Mouse (Mus musculus) lung, embryonic 15.5 days (tissue): ENCODE results near the gene Sept6. TPM values are rescaled to one million over a fixed set of nuclear protein-coding genes. Genes with fewer than 3 reads are reported as not detected.

Experiments
- ATAC-seq: fragments of 200-750 bp; cut with Nextera tagmentation; 2 replicates; pipeline ENCODE4 v1.8.0; 2017; ENCODE audit warnings: moderate number of reproducible peaks, borderline replicate concordance; ENCODE audit not compliant: low FRiP score, low TSS enrichment; ENCODE audit errors: extremely low read depth
- H3K27ac ChIP-seq: fragments of 300-500 bp; sonication (generic); 2 replicates; pipeline ENCODE4 v1.5.1; 2015; ENCODE audit warnings: moderate library complexity, mild to moderate bottlenecking, inconsistent platforms
- H3K27me3 ChIP-seq: fragments of 300-500 bp; sonication (generic); 2 replicates; pipeline ENCODE4 v1.6.1; 2015; ENCODE audit warnings: inconsistent platforms
- H3K36me3 ChIP-seq: fragments of 300-500 bp; sonication (generic); 2 replicates; pipeline ENCODE4 v1.6.1; 2015; ENCODE audit warnings: inconsistent platforms
- H3K4me1 ChIP-seq: fragments of 300-500 bp; sonication (generic); 2 replicates; pipeline ENCODE4 v1.6.1; 2015; ENCODE audit warnings: inconsistent platforms
- H3K4me2 ChIP-seq: fragments of 300-500 bp; sonication (generic); 2 replicates; pipeline ENCODE4 v1.6.1; 2015; ENCODE audit warnings: inconsistent platforms, mild to moderate bottlenecking, moderate library complexity
- H3K4me3 ChIP-seq: fragments of 300-500 bp; sonication (generic); 2 replicates; pipeline ENCODE4 v1.5.1; 2015; ENCODE audit warnings: mild to moderate bottlenecking, inconsistent platforms
- H3K9ac ChIP-seq: fragments of 300-500 bp; sonication (generic); 2 replicates; pipeline ENCODE4 v1.6.1; 2015; ENCODE audit warnings: inconsistent platforms
- H3K9me3 ChIP-seq: fragments of 300-500 bp; sonication (generic); 2 replicates; pipeline ENCODE4 v1.6.1; 2016; ENCODE audit warnings: inconsistent platforms
- WGBS: fragments of 180-500 bp; shearing (Covaris S2); methylation state at CpG from one replicate; pipeline ENCODE4 v1.1.7; 2015; 5-methylcytosine and 5-hydroxymethylcytosine counted together
- polyA plus RNA-seq: library from polyadenylated mRNA; unstranded; fragments of >200 nt; fragmentation: Nextera tagmentation; extraction: Ambion mirVana; gene quantifications from 2 replicates; pipeline ENCODE4 v1.2.1, GENCODE M21; 2015

Sept6 gene
- polyA plus RNA-seq, 1 experiment from 2014 or later: 20.1 TPM

DNA sequence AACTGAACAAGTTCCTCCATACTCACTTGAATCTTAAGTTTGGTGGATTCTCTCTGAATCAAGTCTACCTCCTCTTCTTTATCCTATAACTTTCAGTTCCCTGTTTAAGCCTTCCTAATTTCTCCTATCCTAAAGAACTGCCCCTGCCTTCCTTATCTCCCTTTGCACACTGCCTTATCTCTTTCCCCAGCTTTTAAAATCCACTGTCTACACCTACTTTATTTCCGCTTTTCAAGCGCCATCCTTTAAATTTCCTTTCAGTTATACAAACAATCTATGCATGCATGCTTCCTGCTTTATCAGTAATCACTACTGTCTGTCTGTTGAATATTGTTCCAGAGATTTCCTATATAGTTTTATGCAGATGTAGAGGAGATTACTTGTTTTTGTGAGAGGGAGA is 34.9 kb downstream of the Sept6 start:
- 56% methylated on average over 2 of the region's 2 CpGs for WGBS
- no peak overlapping the region for H3K9ac ChIP-seq
- ATAC-seq: no peak

DNA sequence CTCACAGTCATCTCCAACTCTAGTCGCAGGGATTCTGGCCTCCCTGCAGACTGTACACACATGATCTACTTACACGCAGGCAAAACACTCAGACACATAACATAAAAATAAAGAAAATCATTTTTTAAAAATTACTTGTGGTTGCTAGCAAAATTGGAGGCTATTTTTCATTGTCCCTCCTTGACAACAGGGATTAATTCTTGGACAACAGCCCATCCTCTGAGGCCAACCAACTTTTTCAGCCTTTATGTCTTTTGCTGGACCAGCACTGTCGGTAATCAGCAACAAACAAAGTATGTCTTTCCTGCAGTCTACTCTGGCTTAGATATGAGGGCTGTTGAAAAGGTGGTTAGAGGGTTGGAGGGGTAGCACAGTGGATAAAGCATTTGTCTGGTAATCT is 50.5 kb downstream of the Sept6 start:
- no peaks in the 10 kb centered on the region for H3K36me3 ChIP-seq
- H3K27me3 ChIP-seq: no peaks in the 10 kb centered on the region
- H3K9ac ChIP-seq: no peak overlapping the region
- H3K27ac ChIP-seq: no peak overlapping the region
- 75% methylated on average over 3 of the region's 3 CpGs for WGBS
- no peak overlapping the region for H3K4me3 ChIP-seq
- no peak for ATAC-seq
- no peaks in the 10 kb centered on the region for H3K9me3 ChIP-seq
- H3K4me2 ChIP-seq: no peak overlapping the region
- no peaks in the 10 kb centered on the region for H3K4me1 ChIP-seq

More for the DNA sequence above, 34.9 kb downstream of the Sept6 start:
- no peaks in the 10 kb centered on the region for H3K4me1 ChIP-seq
- H3K36me3 ChIP-seq: no peaks in the 10 kb centered on the region
- H3K27ac ChIP-seq: no peak overlapping the region
- no peak overlapping the region for H3K4me2 ChIP-seq
- H3K9me3 ChIP-seq: no peaks in the 10 kb centered on the region
- no peak overlapping the region for H3K4me3 ChIP-seq
- no peaks in the 10 kb centered on the region for H3K27me3 ChIP-seq

DNA sequence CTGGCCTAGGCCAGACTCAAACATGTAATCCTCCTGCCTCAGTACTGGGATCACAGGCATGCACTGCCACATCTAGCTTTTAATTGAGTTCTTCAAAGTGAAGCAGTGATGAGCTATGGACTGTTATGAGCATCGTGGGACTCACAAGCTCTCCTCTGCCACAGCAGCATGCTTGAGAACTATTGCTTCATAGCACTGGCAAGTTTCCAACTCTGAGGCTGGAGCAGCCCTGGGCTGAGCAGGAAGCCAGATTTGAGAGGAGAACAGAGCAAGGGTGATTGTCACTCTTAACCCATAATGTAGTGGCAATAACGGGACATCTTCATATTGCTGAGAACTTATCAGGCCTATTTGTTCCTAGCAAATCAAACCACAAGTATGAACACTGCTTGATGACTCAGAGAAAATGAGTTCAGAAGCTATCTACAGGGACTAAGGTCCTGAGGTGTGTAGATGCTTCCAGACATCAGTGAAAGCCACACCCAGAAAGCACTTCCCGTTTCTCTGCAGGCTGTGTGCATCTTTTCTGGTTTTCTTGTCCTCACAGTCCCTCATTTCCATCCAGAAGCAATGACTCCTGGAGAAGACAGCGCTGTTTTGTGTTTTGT is 51.7 kb downstream of the Sept6 start:
- Histone ChIP-seq H3K9ac (no peak overlapping the region), H3K4me3 (no peak overlapping the region), H3K4me1 (no peaks in the 10 kb centered on the region), H3K27me3 (no peaks in the 10 kb centered on the region), H3K4me2 (no peak overlapping the region), H3K36me3 (no peaks in the 10 kb centered on the region), H3K27ac (no peak overlapping the region), H3K9me3 (no peaks in the 10 kb centered on the region)
- ATAC-seq: peak; percentile 89
- WGBS: 53% methylated on average over 4 of the region's 4 CpGs

DNA sequence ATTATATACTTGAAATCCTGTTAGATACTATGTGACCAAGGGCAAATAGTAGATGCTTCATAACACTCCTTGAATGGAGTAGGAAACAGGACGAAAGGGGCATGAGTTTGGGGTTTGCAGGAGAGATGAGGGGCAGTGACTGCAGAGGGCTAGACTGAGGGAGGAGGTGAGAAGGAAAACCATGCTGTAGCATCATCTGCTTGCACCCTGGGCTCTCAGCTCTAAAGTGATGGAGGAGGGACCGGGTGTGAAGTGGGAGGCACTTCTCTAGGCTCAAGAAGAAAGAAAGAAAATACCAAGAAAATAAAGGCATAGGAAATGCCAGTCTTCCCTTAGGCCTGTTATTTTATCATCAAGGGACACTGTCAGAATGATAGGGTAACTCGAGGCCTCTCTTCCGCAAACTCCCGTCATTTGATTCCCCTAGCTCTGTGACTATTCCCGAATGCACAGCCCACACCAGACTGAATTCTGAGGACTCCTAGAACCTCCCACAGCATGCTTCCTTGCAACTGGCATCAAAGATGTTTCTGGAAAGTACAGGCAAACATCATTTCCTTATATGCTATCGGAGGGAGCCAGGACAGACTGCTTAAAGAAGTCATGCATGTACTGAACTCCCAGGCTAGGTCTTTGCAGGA is 56.1 kb downstream of the Sept6 start:
- Histone ChIP-seq H3K9me3 (no peaks in the 10 kb centered on the region), H3K36me3 (no peaks in the 10 kb centered on the region), H3K4me3 (no peak overlapping the region), H3K27ac (no peak overlapping the region), H3K9ac (no peak overlapping the region), H3K27me3 (no peaks in the 10 kb centered on the region), H3K4me2 (no peak overlapping the region), H3K4me1 (no peaks in the 10 kb centered on the region)
- ATAC-seq: no peak
- 61% methylated on average over 7 of the region's 7 CpGs for WGBS

DNA sequence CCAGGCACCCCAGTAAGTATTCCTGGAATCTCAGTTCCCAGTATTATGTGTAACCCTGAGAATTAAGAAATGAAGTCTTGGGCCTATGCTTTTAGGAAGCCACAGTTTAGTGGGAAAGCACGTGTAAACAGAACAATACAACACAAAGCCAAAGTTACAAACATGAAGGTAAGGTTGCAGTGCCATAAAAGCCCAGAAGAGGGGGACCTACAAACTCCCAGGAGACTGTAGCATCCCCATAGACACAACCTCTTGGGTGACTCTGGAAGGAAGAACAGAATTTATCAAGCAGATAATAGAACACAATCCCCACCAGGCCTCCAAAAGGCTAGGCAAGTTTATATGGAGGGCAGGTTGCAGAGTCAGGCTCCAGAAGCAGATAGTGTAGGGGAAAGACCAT is 61.0 kb downstream of the Sept6 start:
- Histone ChIP-seq H3K9ac (no peak overlapping the region), H3K4me1 (no peaks in the 10 kb centered on the region), H3K4me3 (no peak overlapping the region), H3K36me3 (no peaks in the 10 kb centered on the region), H3K9me3 (no peaks in the 10 kb centered on the region), H3K4me2 (no peak overlapping the region), H3K27ac (no peak overlapping the region), H3K27me3 (no peaks in the 10 kb centered on the region)
- 48% methylated on average over 1 of the region's 1 CpGs for WGBS
- ATAC-seq: no peak

DNA sequence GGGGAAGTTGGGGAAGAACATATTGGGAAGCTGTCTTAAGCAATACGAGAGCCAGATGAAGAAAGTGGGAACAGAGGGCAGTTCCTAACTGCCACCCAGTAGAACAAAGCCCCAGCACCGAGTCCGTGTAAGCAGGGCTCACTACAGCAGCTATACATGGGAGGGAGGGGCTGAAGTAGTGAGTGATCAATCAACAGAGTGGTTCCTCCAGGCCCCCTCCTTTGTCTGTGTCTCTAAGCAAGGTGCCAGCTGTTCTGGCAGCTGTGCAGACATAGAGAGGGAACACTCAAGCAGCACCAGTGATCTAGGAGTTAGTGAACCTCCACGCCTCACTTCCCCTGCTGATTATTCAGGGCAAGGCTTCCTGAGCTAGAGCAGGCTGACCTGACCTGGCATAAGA is 61.9 kb downstream of the Sept6 start:
- no peak for ATAC-seq
- 75% methylated on average over 4 of the region's 4 CpGs for WGBS
- H3K9me3 ChIP-seq: no peaks in the 10 kb centered on the region
- no peak overlapping the region for H3K4me2 ChIP-seq
- no peak overlapping the region for H3K4me3 ChIP-seq
- no peaks in the 10 kb centered on the region for H3K36me3 ChIP-seq
- H3K27ac ChIP-seq: no peak overlapping the region
- H3K27me3 ChIP-seq: no peaks in the 10 kb centered on the region
- H3K4me1 ChIP-seq: no peaks in the 10 kb centered on the region
- H3K9ac ChIP-seq: no peak overlapping the region

DNA sequence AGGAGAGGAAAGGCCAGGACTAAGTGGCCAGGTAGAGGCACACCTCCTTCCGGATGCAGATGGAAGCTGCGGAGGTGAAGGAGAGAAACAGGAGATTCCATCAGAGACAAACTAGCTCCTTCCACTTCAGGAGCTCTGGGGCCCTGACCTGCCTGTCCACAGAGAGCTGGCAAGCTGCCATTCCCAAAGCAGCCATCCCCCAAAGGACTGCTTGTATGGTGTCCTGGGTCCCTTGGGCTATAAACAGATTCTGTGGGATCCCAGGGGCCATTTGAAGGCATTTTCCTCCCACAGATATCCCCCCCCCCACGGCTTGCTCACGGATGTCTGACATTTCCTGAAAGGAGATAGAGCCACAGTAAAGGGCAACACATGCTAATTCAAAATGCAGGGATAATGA is 62.8 kb downstream of the Sept6 start:
- Histone ChIP-seq H3K27ac (no peak overlapping the region), H3K9ac (no peak overlapping the region), H3K4me3 (no peak overlapping the region), H3K4me1 (no peaks in the 10 kb centered on the region), H3K4me2 (no peak overlapping the region), H3K9me3 (no peaks in the 10 kb centered on the region), H3K36me3 (no peaks in the 10 kb centered on the region), H3K27me3 (no peaks in the 10 kb centered on the region)
- 52% methylated on average over 4 of the region's 4 CpGs for WGBS
- no peak for ATAC-seq

DNA sequence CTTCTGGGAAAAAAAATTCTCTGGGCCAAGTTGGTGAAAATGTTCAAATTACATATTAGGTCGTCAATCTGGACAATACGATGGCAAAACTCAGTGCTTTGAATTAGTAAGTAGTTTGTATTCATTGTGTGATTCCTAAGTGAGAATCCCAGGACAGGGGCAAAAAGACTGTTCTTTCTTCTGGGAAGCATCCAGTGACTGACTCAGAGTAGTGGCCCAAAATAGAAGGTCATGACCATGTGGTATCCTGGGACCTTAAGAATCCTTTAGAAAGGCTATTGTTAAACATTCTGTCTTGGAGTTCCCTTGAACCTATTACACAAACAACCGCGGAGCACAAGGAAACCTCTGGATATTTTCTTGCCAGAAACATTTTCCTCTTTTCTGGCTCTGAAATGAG is 70.2 kb downstream of the Sept6 start:
- Histone ChIP-seq H3K9me3 (no peaks in the 10 kb centered on the region), H3K36me3 (no peaks in the 10 kb centered on the region), H3K4me2 (no peak overlapping the region), H3K27me3 (no peaks in the 10 kb centered on the region), H3K4me1 (no peaks in the 10 kb centered on the region), H3K4me3 (no peak overlapping the region), H3K27ac (no peak overlapping the region), H3K9ac (no peak overlapping the region)
- ATAC-seq: no peak
- WGBS: 85% methylated on average over 4 of the region's 4 CpGs

DNA sequence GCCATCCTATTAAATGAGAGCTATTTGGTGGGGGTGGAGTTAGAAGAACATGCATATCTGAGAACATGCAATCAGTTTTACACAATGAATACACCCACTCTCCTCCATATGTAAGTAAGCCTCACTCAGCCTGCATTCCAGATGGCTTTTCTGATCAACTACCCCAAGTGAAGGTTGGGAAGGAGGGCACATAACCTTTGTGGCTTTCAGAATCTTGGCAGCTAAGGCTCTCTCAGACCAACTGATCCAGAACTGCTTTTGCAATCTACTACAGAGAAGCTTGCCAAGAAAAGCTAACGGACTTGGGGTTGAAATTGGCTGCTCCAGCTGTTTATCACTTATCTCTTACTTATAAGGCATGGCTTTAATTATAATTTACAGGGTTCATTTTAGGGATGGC is 73.8 kb downstream of the Sept6 start:
- WGBS: 70% methylated on average over 1 of the region's 1 CpGs

DNA sequence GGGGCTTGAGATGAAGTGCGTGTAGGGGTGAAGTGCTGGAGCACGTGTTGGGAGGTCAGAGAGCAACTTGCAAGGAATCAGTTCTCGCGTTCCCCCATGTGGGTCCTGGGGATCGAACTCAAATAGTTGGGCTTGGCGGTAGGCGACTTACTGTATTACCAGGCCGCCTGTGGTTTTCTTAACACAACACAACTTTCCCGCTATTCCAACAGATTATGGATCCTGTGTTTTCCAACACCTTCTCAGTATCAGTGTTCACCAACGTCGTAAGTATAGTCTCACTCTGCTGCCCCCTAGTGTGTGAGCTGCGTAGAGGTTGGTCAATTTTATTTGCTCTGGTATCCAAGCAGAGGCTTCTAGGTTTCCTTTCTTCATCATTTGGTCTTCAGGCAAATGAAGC is 80.3 kb downstream of the Sept6 start:
- 44% methylated on average over 12 of the region's 12 CpGs for WGBS
- H3K4me3 ChIP-seq: no peak overlapping the region
- H3K36me3 ChIP-seq: no peaks in the 10 kb centered on the region
- H3K27me3 ChIP-seq: no peaks in the 10 kb centered on the region
- no peak overlapping the region for H3K9ac ChIP-seq
- H3K9me3 ChIP-seq: no peaks in the 10 kb centered on the region
- no peak overlapping the region for H3K27ac ChIP-seq
- no peak overlapping the region for H3K4me2 ChIP-seq
- H3K4me1 ChIP-seq: no peaks in the 10 kb centered on the region
- ATAC-seq: no peak; the same call in 1 of the 2 replicates

More for the DNA sequence above, 73.8 kb downstream of the Sept6 start:
- H3K9me3 ChIP-seq: no peaks in the 10 kb centered on the region
- ATAC-seq: no peak
- H3K36me3 ChIP-seq: no peaks in the 10 kb centered on the region
- no peak overlapping the region for H3K4me2 ChIP-seq
- no peaks in the 10 kb centered on the region for H3K27me3 ChIP-seq
- H3K4me3 ChIP-seq: no peak overlapping the region
- H3K9ac ChIP-seq: no peak overlapping the region
- H3K27ac ChIP-seq: no peak overlapping the region
- no peaks in the 10 kb centered on the region for H3K4me1 ChIP-seq

DNA sequence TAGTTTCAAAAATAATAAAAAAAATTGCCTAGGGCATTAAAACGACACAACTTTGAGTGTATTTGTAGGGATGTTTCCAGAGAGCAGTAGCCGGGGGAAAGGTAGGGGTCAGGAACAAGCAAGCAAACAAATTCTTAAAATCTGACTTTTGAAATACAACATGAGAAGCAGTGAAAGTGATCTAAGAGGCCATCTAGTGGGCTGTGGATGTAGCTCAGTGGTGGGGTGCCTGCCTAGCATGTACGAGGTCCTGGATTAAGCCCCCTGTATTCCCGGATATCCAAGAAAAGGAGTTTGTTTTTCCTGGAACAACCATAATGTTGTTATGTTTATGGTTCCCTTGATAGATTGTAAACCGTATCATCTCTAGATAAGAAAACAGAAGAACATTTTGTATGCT is 85.1 kb downstream of the Sept6 start:
- H3K9ac ChIP-seq: no peak overlapping the region
- no peaks in the 10 kb centered on the region for H3K27me3 ChIP-seq
- H3K27ac ChIP-seq: no peak overlapping the region
- 0 out of 2 replicates have a peak, but pooled peaks cover 6% of the 10 kb centered on the region for H3K4me1 ChIP-seq
- no peaks in the 10 kb centered on the region for H3K9me3 ChIP-seq
- no peak overlapping the region for H3K4me2 ChIP-seq
- no peak for ATAC-seq
- 22% methylated on average over 5 of the region's 5 CpGs for WGBS
- H3K36me3 ChIP-seq: no peaks in the 10 kb centered on the region
- no peak overlapping the region for H3K4me3 ChIP-seq

DNA sequence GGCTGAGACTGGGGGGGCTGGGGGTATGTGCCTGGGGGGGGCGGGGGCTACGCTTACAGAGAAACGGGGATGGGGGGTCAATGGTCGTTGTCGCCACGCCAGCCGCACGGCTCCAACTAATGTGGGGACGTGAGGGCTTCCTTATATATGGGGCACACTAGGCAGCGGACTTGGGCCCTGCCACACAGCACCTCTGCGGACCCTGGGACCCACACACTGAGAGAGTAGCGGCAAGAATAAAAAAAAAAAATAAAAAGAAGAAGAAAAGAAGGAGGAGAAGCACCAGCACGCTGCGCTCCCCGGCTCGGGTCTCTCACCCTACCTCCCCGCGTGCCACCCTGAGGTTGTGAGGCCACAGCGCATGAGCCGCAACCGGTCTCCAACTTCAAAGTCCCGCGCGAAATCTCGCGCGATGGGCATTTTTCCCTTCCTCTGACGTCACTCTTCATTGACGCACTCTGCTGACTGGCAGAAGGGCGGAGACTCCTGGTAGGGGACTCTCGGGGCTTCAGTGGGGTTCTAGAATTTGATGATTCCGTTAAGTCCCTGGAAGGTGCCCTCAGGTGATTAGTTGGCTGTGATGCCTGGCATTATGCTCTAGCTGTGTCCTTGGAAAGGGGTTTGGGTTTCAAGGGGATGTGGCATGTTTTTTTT is 88.4 kb downstream of the Sept6 start:
- peak; percentile 91 for ATAC-seq
- Histone ChIP-seq H3K4me2 (peak overlapping the region; percentile 74), H3K4me3 (peak overlapping the region; percentile 55), H3K9me3 (no peaks in the 10 kb centered on the region), H3K9ac (peak overlapping the region; percentile 54), H3K27ac (peak overlapping the region; percentile 44), H3K27me3 (no peaks in the 10 kb centered on the region), H3K4me1 (0 out of 2 replicates have a peak, but pooled peaks cover 6% of the 10 kb centered on the region), H3K36me3 (no peaks in the 10 kb centered on the region)
- WGBS: 18% methylated on average over 30 of the region's 32 CpGs
